Mouse (Mus musculus): ENCODE results near the gene Sgk1. TPM values are rescaled to one million over a fixed set of nuclear protein-coding genes. Genes with fewer than 3 reads are reported as not detected.

Gene Sgk1
- polyA plus RNA-seq, 2 experiments, result 33.4 to 39.9 TPM

DNA sequence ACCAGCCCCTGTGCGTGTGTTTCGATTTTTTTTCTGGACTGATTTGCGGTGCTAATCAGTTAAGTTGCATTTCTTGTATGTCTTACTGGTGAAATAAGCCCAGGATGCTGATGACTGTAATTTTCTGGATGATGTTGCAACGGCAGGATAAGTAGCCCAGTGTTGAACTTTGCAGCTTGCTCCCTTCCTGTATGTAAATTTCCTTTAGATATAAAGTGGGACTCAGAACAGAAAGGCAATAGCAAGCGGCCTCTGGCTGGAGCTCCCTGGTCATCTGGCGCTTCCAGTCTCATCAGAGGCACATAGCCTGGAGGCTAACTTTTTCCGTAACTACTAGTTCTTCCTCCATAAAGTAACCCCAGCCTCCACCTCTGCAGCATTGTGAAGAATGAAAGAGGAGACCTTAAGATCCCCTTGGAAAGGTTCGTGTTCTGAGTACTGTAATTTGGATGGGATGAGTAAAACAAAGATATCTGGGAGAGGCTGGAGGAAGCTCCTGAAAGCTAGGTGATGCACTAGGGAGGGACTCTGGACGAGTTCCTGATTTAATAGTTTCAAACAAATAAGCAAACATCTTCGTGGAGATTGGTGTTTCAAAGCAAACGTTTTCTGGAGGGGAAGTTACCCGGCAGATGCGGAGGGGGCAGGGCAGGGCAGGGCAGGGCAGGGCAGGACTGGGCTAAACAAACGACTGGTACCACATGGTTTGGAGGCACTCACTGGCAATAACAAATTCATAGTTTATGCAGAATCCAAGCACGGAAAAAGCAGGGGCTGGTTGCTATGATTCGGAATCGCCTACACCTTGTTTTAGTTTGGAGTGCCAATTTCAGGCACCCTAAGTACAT lies 110.2 kb downstream of the Sgk1 start:
- H3K9me3 ChIP-seq (ENCODE audit: control insufficient read depth, low read length), result no peaks in the 10 kb centered on the region
- ATAC-seq (ENCODE audit: low FRiP score, low read depth), result no peak
- peaks cover 23% of the 10 kb centered on the region for H3K4me1 ChIP-seq (ENCODE audit: control insufficient read depth, insufficient read depth, low read length)
- peak overlapping the region; percentile 75 for H3K4me3 ChIP-seq (replicated peaks; ENCODE audit: low read length)
- peak overlapping the region; percentile 82 for H3K4me2 ChIP-seq (replicated peaks; ENCODE audit: low read depth, low read length, severe bottlenecking)
- peaks cover 12% of the 10 kb centered on the region for H3K36me3 ChIP-seq (ENCODE audit: control insufficient read depth, insufficient read depth, low read length)
- peak overlapping the region; percentile 78 for H3K9ac ChIP-seq (ENCODE audit: low read depth, low read length, severe bottlenecking)
- 18% methylated on average over 17 of the region's 17 CpGs for WGBS
- TF ChIP-seq POLR2A (IDR thresholded peaks at IDR 0.05; ENCODE audit: borderline replicate concordance, extremely low read depth, insufficient read depth, insufficient read length), result no peak
- H3K27ac ChIP-seq (replicated peaks; ENCODE audit: low read depth, low read length), result 0 out of 2 replicates have a peak overlapping the region, but pooled peaks have one; percentile 9
- no peaks in the 10 kb centered on the region for H3K27me3 ChIP-seq (ENCODE audit: control insufficient read depth, insufficient read depth, low read length)
- no peak for DNase-seq (ENCODE audit: low spot score)

DNA sequence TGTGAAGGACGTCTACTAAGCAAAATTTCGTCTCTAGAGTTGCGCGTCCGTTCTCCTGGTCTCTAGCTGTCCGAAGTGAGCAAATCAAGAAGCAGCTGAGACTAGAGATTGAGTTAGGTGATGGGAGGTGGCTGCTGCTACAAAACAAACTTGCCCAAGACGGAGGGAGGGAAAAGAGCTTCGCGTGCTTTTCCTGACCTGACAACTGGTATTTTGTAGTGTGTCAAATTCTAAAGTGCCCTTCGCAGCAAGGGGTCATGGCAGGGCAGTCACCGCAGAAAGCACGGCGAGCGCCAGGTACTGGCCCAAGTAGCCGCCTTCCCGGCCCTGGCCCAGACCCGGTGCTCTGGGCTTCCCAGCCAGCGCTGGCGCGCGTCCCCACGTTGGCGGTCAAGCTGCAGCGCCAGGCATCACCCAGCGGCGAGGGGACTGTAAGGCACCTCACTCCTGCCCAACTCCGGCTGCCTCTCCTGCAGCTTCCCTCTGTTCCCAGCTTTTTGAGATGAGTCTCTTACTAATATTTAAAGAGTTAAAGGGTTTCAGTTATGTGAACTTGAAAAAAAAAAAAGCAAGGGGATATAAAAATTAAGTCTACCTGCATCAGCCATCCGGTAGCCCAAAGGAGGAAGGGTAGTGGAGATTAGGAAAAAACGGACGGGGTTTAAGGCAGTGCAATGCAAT lies 111.0 kb downstream of the Sgk1 start:
- DNase-seq (ENCODE audit: low spot score) (peak; percentile 77), ATAC-seq (ENCODE audit: low FRiP score, low read depth) (no peak)
- Histone ChIP-seq H3K4me2 (replicated peaks; ENCODE audit: low read depth, low read length, severe bottlenecking) (peak overlapping the region; percentile 82), H3K27me3 (ENCODE audit: control insufficient read depth, insufficient read depth, low read length) (no peaks in the 10 kb centered on the region), H3K9me3 (ENCODE audit: control insufficient read depth, low read length) (no peaks in the 10 kb centered on the region), H3K4me1 (ENCODE audit: control insufficient read depth, insufficient read depth, low read length) (peaks cover 23% of the 10 kb centered on the region), H3K36me3 (ENCODE audit: control insufficient read depth, insufficient read depth, low read length) (peaks cover 19% of the 10 kb centered on the region), H3K27ac (replicated peaks; ENCODE audit: low read depth, low read length) (peak overlapping the region; percentile 93; the same call in 1 of the 2 replicates), H3K9ac (ENCODE audit: low read depth, low read length, severe bottlenecking) (peak overlapping the region; percentile 78), H3K4me3 (replicated peaks; ENCODE audit: low read length) (peak overlapping the region; percentile 75)
- no peak for TF ChIP-seq POLR2A (IDR thresholded peaks at IDR 0.05; ENCODE audit: borderline replicate concordance, extremely low read depth, insufficient read depth, insufficient read length)
- 1% methylated on average over 30 of the region's 30 CpGs for WGBS

DNA sequence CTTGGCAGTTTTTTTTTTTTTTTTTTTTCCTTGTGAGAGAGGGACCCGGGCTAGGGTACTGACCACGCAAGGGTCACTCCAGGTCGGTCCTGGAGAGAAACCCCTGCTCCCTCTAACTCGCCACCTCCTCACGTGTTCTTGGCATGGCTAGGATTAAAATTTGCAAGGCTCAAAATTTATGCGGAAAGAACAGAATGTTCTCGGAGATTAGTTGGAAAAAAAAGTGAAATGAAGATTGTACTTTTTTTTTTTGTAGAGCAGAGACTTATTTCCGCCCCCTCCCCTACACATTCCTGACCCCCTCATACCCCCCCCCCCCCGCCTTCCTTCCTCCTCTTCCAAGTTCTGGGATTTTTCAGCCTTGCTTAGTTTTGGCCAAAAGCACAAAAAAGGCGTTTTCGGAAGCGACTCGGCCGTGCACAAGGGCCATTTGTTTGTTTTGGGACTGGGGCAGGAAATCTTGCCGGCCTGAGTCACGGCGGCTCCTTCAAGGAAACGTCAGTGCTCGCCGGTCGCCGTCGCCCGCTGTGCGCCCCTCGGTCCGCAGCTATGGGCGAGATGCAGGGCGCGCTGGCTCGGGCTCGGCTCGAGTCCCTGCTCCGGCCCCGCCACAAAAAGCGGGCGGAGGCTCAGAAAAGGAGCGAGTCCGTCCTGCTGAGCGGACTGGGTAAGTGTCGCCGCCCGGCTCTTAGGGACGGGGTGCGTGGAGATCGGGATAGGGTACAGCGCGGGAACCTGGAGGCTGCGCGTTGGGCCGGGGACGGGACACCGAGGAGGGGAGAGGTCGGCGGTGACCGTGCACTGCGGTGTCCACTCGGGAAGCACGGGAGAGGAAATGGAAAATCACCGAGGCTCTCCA lies 111.8 kb downstream of the Sgk1 start:
- ATAC-seq (ENCODE audit: low FRiP score, low read depth), result peak; percentile 54
- Histone ChIP-seq H3K27me3 (ENCODE audit: control insufficient read depth, insufficient read depth, low read length) (no peaks in the 10 kb centered on the region), H3K27ac (replicated peaks; ENCODE audit: low read depth, low read length) (peak overlapping the region; percentile 93), H3K9me3 (ENCODE audit: control insufficient read depth, low read length) (no peaks in the 10 kb centered on the region), H3K36me3 (ENCODE audit: control insufficient read depth, insufficient read depth, low read length) (peaks cover 27% of the 10 kb centered on the region), H3K4me2 (replicated peaks; ENCODE audit: low read depth, low read length, severe bottlenecking) (peak overlapping the region; percentile 82), H3K4me3 (replicated peaks; ENCODE audit: low read length) (peak overlapping the region; percentile 75), H3K9ac (ENCODE audit: low read depth, low read length, severe bottlenecking) (peak overlapping the region; percentile 78), H3K4me1 (ENCODE audit: control insufficient read depth, insufficient read depth, low read length) (peaks cover 23% of the 10 kb centered on the region)
- no peak for TF ChIP-seq POLR2A (IDR thresholded peaks at IDR 0.05; ENCODE audit: borderline replicate concordance, extremely low read depth, insufficient read depth, insufficient read length)
- peak; percentile 37 for DNase-seq (ENCODE audit: low spot score)
- WGBS, result under 1% methylated on average over 44 of the region's 60 CpGs

DNA sequence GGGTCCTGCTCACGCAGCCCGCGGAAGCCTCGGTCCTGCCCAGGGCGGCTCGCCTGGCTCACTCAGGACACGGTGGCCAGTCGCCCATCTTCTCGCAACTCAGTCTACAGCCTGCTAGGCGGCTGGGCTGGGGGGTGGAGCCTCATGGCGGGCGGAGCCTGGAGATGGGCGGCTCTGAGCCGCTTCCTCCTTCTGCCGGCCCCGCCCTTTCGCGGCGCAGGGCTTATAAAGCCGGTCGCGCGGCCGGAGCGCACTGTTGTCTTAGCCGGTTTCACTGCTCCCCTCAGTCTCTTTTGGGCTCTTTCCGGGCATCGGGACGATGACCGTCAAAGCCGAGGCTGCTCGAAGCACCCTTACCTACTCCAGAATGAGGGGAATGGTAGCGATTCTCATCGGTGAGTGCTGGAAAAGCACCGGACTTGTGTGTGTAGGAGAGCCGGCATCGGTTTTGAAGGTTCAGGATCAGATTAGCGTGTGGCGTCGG lies 112.5 kb downstream of the Sgk1 start:
- H3K4me1 ChIP-seq (ENCODE audit: control insufficient read depth, insufficient read depth, low read length), result peaks cover 23% of the 10 kb centered on the region

More for the DNA sequence above, 112.5 kb downstream of the Sgk1 start:
- WGBS, result under 1% methylated on average over 37 of the region's 40 CpGs
- Histone ChIP-seq H3K36me3 (ENCODE audit: control insufficient read depth, insufficient read depth, low read length) (peaks cover 34% of the 10 kb centered on the region), H3K4me3 (replicated peaks; ENCODE audit: low read length) (peak overlapping the region; percentile 75), H3K9ac (ENCODE audit: low read depth, low read length, severe bottlenecking) (peak overlapping the region; percentile 78), H3K9me3 (ENCODE audit: control insufficient read depth, low read length) (no peaks in the 10 kb centered on the region), H3K4me2 (replicated peaks; ENCODE audit: low read depth, low read length, severe bottlenecking) (peak overlapping the region; percentile 82), H3K27me3 (ENCODE audit: control insufficient read depth, insufficient read depth, low read length) (no peaks in the 10 kb centered on the region), H3K27ac (replicated peaks; ENCODE audit: low read depth, low read length) (peak overlapping the region; percentile 93)
- TF ChIP-seq POLR2A (IDR thresholded peaks at IDR 0.05; ENCODE audit: borderline replicate concordance, extremely low read depth, insufficient read depth, insufficient read length), result peak; percentile 90; the same call in 1 of the 2 replicates
- DNase-seq (ENCODE audit: low spot score) (peak; percentile 95), ATAC-seq (ENCODE audit: low FRiP score, low read depth) (peak; percentile 96)

All from limb, embryonic 14.5 days (tissue).